ENCODE assay signal across 10 mouse cellular contexts in the genomic region with DNA sequence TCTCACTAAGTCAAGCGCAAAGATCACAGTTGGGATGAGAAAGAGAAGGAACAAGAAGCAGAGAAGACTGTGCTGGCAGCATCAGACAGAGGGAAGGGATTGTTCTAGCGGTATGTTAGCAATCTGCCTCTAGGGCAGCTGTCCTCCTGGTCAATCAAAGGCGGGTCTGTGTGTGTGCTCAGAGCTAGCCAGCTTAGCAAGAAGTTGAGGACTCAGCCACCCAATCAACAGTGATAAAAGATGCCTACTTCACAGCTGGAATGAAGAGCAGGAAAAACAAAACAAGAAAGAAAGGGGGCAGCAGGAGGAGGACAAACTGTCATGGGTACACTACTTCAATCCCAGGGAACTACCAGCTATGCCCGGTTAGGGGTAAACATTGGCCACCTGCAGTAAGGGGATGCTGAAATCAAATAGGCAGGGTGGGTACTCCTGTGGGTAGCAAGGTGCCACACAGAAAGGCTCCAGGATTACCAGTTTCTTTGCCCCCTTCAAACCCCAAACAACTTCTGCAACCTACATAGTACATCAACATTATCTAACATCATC. TPM values are rescaled to one million over a fixed set of nuclear protein-coding genes. Genes with fewer than 3 reads are reported as not detected.
DNase-seq lines count a peak whose midpoint lies in the region; ATAC-seq and TF ChIP-seq lines count a peak whose summit lies in the region.
"Had no signal": no experiment of that assay in that cellular context is flagged by ENCODE, and none has a peak within 500 bp of the region (broad histone marks: within the 10 kb centered on the region; RNA-seq: fewer than 3 reads in every experiment).

No protein-coding gene starts in this region.

- 12% methylated on average over 4 of the region's 4 CpGs for WGBS in heart, adult 2 months
- 17% methylated on average over 4 of the region's 4 CpGs for WGBS in heart, embryonic 15.5 days
- 23% methylated on average over 4 of the region's 4 CpGs for WGBS in liver, embryonic 16.5 days (ENCODE audit: insufficient replicate concordance)
- WGBS in stomach, postnatal 0 days = 24% methylated on average over 4 of the region's 4 CpGs

- TF ChIP-seq EP300 in heart, adult 2 months (IDR thresholded peaks at IDR 0.05; ENCODE audit: insufficient read depth, low read depth, low read length) = no peak
- TF ChIP-seq EP300 in stomach, postnatal 0 days (optimal IDR thresholded peaks at IDR 0.05) = no peak

- peak overlapping the region; percentile 53 for H3K4me2 ChIP-seq in heart, embryonic 15.5 days
- H3K4me2 ChIP-seq in liver, embryonic 16.5 days (ENCODE audit: low read depth, low read length) = peak overlapping the region; percentile 17; the same call in 1 of the 2 replicates
- peak overlapping the region; percentile 55 for H3K4me2 ChIP-seq in stomach, postnatal 0 days (replicated peaks; ENCODE audit: low read depth)

- no peak for TF ChIP-seq POLR2A in heart, adult 2 months (IDR thresholded peaks at IDR 0.05; ENCODE audit: insufficient read depth, low read depth, low read length)

- no peaks in the 10 kb centered on the region for H3K27me3 ChIP-seq in heart, adult 2 months (ENCODE audit: control insufficient read depth, insufficient read depth, low read length)
- H3K27me3 ChIP-seq in Patski = no peaks in the 10 kb centered on the region
- no peaks in the 10 kb centered on the region for H3K27me3 ChIP-seq in heart, embryonic 15.5 days
- H3K27me3 ChIP-seq in liver, embryonic 16.5 days (ENCODE audit: control insufficient read depth, insufficient read depth, low read depth, low read length) = no peaks in the 10 kb centered on the region
- no peaks in the 10 kb centered on the region for H3K27me3 ChIP-seq in stomach, postnatal 0 days (ENCODE audit: control insufficient read depth, insufficient read depth, low read length)
- H3K27me3 ChIP-seq: CH12.LX had no signal

- ATAC-seq in Patski = peak; percentile 26
- ATAC-seq in heart, embryonic 15.5 days (replicated peaks; ENCODE audit: insufficient number of reproducible peaks, insufficient read depth, low FRiP score, low read depth) = no peak
- ATAC-seq in liver, embryonic 16.5 days (ENCODE audit: low read depth) = no peak
- ATAC-seq in stomach, postnatal 0 days (ENCODE audit: low FRiP score, low TSS enrichment) = no peak

- peak overlapping the region; percentile 51 for H3K9ac ChIP-seq in heart, adult 2 months (ENCODE audit: low read depth, low read length)
- H3K9ac ChIP-seq in heart, embryonic 15.5 days = peak overlapping the region; percentile 33
- H3K9ac ChIP-seq in liver, embryonic 16.5 days (ENCODE audit: low read depth, low read length) = no peak overlapping the region
- 0 out of 2 replicates have a peak overlapping the region, but pooled peaks have one; percentile 45 for H3K9ac ChIP-seq in stomach, postnatal 0 days (ENCODE audit: low read length)

- CTCF ChIA-PET in Patski (lab: Charles Lee) = interaction anchor here (0.8 to 1.8 kb wide), 8 partner anchors 8 to 25 kb away, joined by 3 to 17 read pairs (median 4); no protein-coding TSS in a partner anchor

- no peak for DNase-seq in heart, adult 2 months
- no peak for DNase-seq in heart, postnatal 25 days (ENCODE audit: low spot score)
- DNase-seq in Patski (ENCODE audit: low read depth, low spot score) = no peak
- DNase-seq in stomach, postnatal 0 days (ENCODE audit: low spot score) = peak; percentile 26
- DNase-seq in testis, postnatal 14 days (ENCODE audit: low spot score) = no peak
- no peak for DNase-seq in frontal cortex, postnatal 25 days (ENCODE audit: low spot score in 2 of 2)

- POLR2A ChIA-PET in Patski (lab: Charles Lee) = no interaction called here

- no peaks in the 10 kb centered on the region for H3K9me3 ChIP-seq in heart, embryonic 15.5 days (replicated peaks)
- no peaks in the 10 kb centered on the region for H3K9me3 ChIP-seq in liver, embryonic 16.5 days (replicated peaks; ENCODE audit: control insufficient read depth, low read length)
- no peaks in the 10 kb centered on the region for H3K9me3 ChIP-seq in stomach, postnatal 0 days (ENCODE audit: control insufficient read depth, low read length)

- peak overlapping the region; percentile 87 for H3K27ac ChIP-seq in heart, adult 2 months
- peak overlapping the region; percentile 97 for H3K27ac ChIP-seq in heart, embryonic 15.5 days
- peak overlapping the region; percentile 86 for H3K27ac ChIP-seq in liver, embryonic 16.5 days (ENCODE audit: low read length)
- peak overlapping the region; percentile 93 for H3K27ac ChIP-seq in stomach, postnatal 0 days (replicated peaks)

- intact Hi-C loops in heart, adult 2 months (cut with DNase I) = no loop called here
- intact Hi-C loops in heart, postnatal 25 days (cut with DNase I) = loop anchor here (2.0 kb wide), 2 partner anchors 16 to 18 kb away; no protein-coding TSS in a partner anchor

- H3K79me2 ChIP-seq in heart, adult 2 months (replicated peaks; ENCODE audit: control insufficient read depth, insufficient read depth, low read length) = peaks cover 6% of the 10 kb centered on the region

- peaks cover 43% of the 10 kb centered on the region for H3K4me1 ChIP-seq in heart, adult 2 months (ENCODE audit: control insufficient read depth, insufficient read depth, low read length)
- peaks cover 80% of the 10 kb centered on the region for H3K4me1 ChIP-seq in heart, embryonic 15.5 days (replicated peaks)
- peaks cover 45% of the 10 kb centered on the region for H3K4me1 ChIP-seq in liver, embryonic 16.5 days (ENCODE audit: control insufficient read depth, low read depth, low read length)
- H3K4me1 ChIP-seq in stomach, postnatal 0 days (replicated peaks; ENCODE audit: control insufficient read depth, insufficient read depth) = peaks cover 33% of the 10 kb centered on the region

- in situ Hi-C loops in Patski (cut with MboI; ENCODE audit: low pct_unique_long_range_greater_than_20kb) = no loop called here

- H3K36me3 ChIP-seq in heart, adult 2 months (ENCODE audit: control insufficient read depth, insufficient read depth, low read length) = peaks cover 72% of the 10 kb centered on the region
- H3K36me3 ChIP-seq in heart, embryonic 15.5 days = no peaks in the 10 kb centered on the region
- no peaks in the 10 kb centered on the region for H3K36me3 ChIP-seq in liver, embryonic 16.5 days (ENCODE audit: control insufficient read depth, insufficient read depth)
- no peaks in the 10 kb centered on the region for H3K36me3 ChIP-seq in stomach, postnatal 0 days (ENCODE audit: control insufficient read depth, insufficient read depth, low read length)

- TF ChIP-seq CTCF in heart, adult 2 months (IDR thresholded peaks at IDR 0.05) = peak; percentile 17; the same call in 1 of the 2 replicates
- no peak for TF ChIP-seq CTCF in Patski (IDR thresholded peaks at IDR 0.05)
- TF ChIP-seq CTCF in stomach, postnatal 0 days (IDR thresholded peaks at IDR 0.05; ENCODE audit: low read depth) = no peak; the same call in 1 of the 2 replicates

- peak overlapping the region; percentile 33 for H3K4me3 ChIP-seq in heart, adult 2 months
- peak overlapping the region; percentile 22 for H3K4me3 ChIP-seq in heart, embryonic 15.5 days
- H3K4me3 ChIP-seq in liver, embryonic 16.5 days (ENCODE audit: low read depth, low read length) = no peak overlapping the region
- peak overlapping the region; percentile 20; the same call in 1 of the 2 replicates for H3K4me3 ChIP-seq in stomach, postnatal 0 days (ENCODE audit: low read depth, low read length)

RNA-seq across cellular contexts. Expression of a gene that starts 15.6 kb away (rescaled TPM):
- 10 to 100 TPM; 53.4 to 61.4 TPM for total RNA-seq in heart, adult 2 months (2021)
- 26.5 and 54.5 TPM in 2 replicates for polyA plus RNA-seq in heart, adult 2 months (2012; rRNA removed)
- 10 to 100 TPM; 66.6 to 70.4 TPM for total RNA-seq in heart, postnatal 25 days (2021)
- 102 TPM for polyA plus RNA-seq in Patski (2021)
- 57.6 and 62.9 TPM in 2 replicates for polyA plus RNA-seq in heart, embryonic 15.5 days (2015; fragmentation: Nextera tagmentation; extraction: Ambion mirVana)
- 14.9 and 16.0 TPM in 2 replicates for polyA plus RNA-seq in liver, embryonic 16.5 days (2015; fragmentation: Nextera tagmentation; extraction: Ambion mirVana)
- polyA plus RNA-seq in stomach, postnatal 0 days (2015; fragmentation: Nextera tagmentation; extraction: Ambion mirVana) = 34.5 and 38.8 TPM in 2 replicates

RNA-seq across cellular contexts. Expression of a gene that starts 23.9 kb away (rescaled TPM):
- not detected for total RNA-seq in heart, adult 2 months (2021)
- not detected in 2 replicates for polyA plus RNA-seq in heart, adult 2 months (2012; rRNA removed)
- total RNA-seq in heart, postnatal 25 days (2021) = not detected
- polyA plus RNA-seq in Patski (2021) = 0.10 TPM
- polyA plus RNA-seq in heart, embryonic 15.5 days (2015; fragmentation: Nextera tagmentation; extraction: Ambion mirVana) = 0.10 TPM in 2 replicates
- 0.04 TPM in 2 replicates for polyA plus RNA-seq in liver, embryonic 16.5 days (2015; fragmentation: Nextera tagmentation; extraction: Ambion mirVana)
- polyA plus RNA-seq in stomach, postnatal 0 days (2015; fragmentation: Nextera tagmentation; extraction: Ambion mirVana) = 0.07 and 0.11 TPM in 2 replicates
- polyA plus RNA-seq: frontal cortex, adult 2 months had no signal

RNA-seq across cellular contexts. Expression of a gene that starts 35.6 kb away (rescaled TPM):
- 10 to 100 TPM; 21.8 to 28.0 TPM for total RNA-seq in heart, adult 2 months (2021)
- 18.0 and 19.6 TPM in 2 replicates for polyA plus RNA-seq in heart, adult 2 months (2012; rRNA removed)
- 10 to 100 TPM; 22.4 to 25.2 TPM for total RNA-seq in heart, postnatal 25 days (2021)
- 60.4 TPM for polyA plus RNA-seq in Patski (2021)
- polyA plus RNA-seq in heart, embryonic 15.5 days (2015; fragmentation: Nextera tagmentation; extraction: Ambion mirVana) = 203 and 214 TPM in 2 replicates
- polyA plus RNA-seq in liver, embryonic 16.5 days (2015; fragmentation: Nextera tagmentation; extraction: Ambion mirVana) = 66.4 and 73.3 TPM in 2 replicates
- polyA plus RNA-seq in stomach, postnatal 0 days (2015; fragmentation: Nextera tagmentation; extraction: Ambion mirVana) = 111 and 123 TPM in 2 replicates

RNA-seq across cellular contexts. Expression of a gene that starts 42.8 kb away (rescaled TPM):
- total RNA-seq in heart, adult 2 months (2021) = 1 to 10 TPM; 5.8 to 5.9 TPM
- not detected in 2 replicates for polyA plus RNA-seq in heart, adult 2 months (2012; rRNA removed)
- total RNA-seq in heart, postnatal 25 days (2021) = 1 to 10 TPM; 5.4 to 5.8 TPM
- not detected for polyA plus RNA-seq in Patski (2021)
- polyA plus RNA-seq in heart, embryonic 15.5 days (2015; fragmentation: Nextera tagmentation; extraction: Ambion mirVana) = not detected in 2 replicates
- polyA plus RNA-seq in liver, embryonic 16.5 days (2015; fragmentation: Nextera tagmentation; extraction: Ambion mirVana) = not detected in 2 replicates
- polyA plus RNA-seq in stomach, postnatal 0 days (2015; fragmentation: Nextera tagmentation; extraction: Ambion mirVana) = not detected in 2 replicates
- total RNA-seq: CH12.LX had no signal
- polyA plus RNA-seq: frontal cortex, adult 2 months had no signal

RNA-seq across cellular contexts. Expression of a gene that starts 43.2 kb away (rescaled TPM):
- 10 to 100 TPM; 11.5 to 14.2 TPM for total RNA-seq in heart, adult 2 months (2021)
- 6.8 and 10.4 TPM in 2 replicates for polyA plus RNA-seq in heart, adult 2 months (2012; rRNA removed)
- 10 to 100 TPM; 13.2 to 13.7 TPM for total RNA-seq in heart, postnatal 25 days (2021)
- 30.6 TPM for polyA plus RNA-seq in Patski (2021)
- polyA plus RNA-seq in heart, embryonic 15.5 days (2015; fragmentation: Nextera tagmentation; extraction: Ambion mirVana) = 22.1 and 22.2 TPM in 2 replicates
- polyA plus RNA-seq in liver, embryonic 16.5 days (2015; fragmentation: Nextera tagmentation; extraction: Ambion mirVana) = 17.1 TPM in 2 replicates
- 18.1 and 18.2 TPM in 2 replicates for polyA plus RNA-seq in stomach, postnatal 0 days (2015; fragmentation: Nextera tagmentation; extraction: Ambion mirVana)
